Mouse (Mus musculus) stomach, embryonic 16.5 days (tissue): ENCODE measurements around the gene Shc3. TPM values are rescaled to one million over a fixed set of nuclear protein-coding genes. Genes with fewer than 3 reads are reported as not detected.

Source experiments
- ATAC-seq: fragments of 200-750 bp; cut with Nextera tagmentation; 2 replicates; pipeline ENCODE4 v1.8.0; 2017; ENCODE audit warnings: moderate number of reproducible peaks, moderate TSS enrichment; ENCODE audit not compliant: insufficient read depth, low FRiP score
- H3K27ac ChIP-seq: fragments of 300-500 bp; sonication (generic); 2 replicates; pipeline ENCODE4 v1.5.1; 2014; ENCODE audit warnings: low read length
- H3K27me3 ChIP-seq: fragments of 300-500 bp; sonication (generic); 2 replicates; pipeline ENCODE4 v1.6.1; 2014; ENCODE audit warnings: low read length, control low read depth, mixed read lengths; ENCODE audit not compliant: control insufficient read depth, insufficient read depth
- H3K36me3 ChIP-seq: fragments of 300-500 bp; sonication (generic); 2 replicates; pipeline ENCODE4 v1.6.1; 2014; ENCODE audit warnings: low read length; ENCODE audit not compliant: control insufficient read depth, insufficient read depth
- H3K4me1 ChIP-seq: fragments of 300-500 bp; sonication (generic); 2 replicates; pipeline ENCODE4 v1.6.1; 2014; ENCODE audit warnings: low read length, control low read depth, mixed read lengths; ENCODE audit not compliant: control insufficient read depth, insufficient read depth
- H3K4me2 ChIP-seq: fragments of 300-500 bp; sonication (generic); 2 replicates; pipeline ENCODE4 v1.6.1; 2014; ENCODE audit warnings: low read depth, low read length, mixed read lengths
- H3K4me3 ChIP-seq: fragments of 300-500 bp; sonication (generic); replicated peaks from 2 replicates; pipeline ENCODE4 v1.5.1; 2014; ENCODE audit warnings: mild to moderate bottlenecking, low read length
- H3K9ac ChIP-seq: fragments of 300-500 bp; sonication (generic); 2 replicates; pipeline ENCODE4 v1.6.1; 2014; ENCODE audit warnings: low read length
- H3K9me3 ChIP-seq: fragments of 300-500 bp; sonication (generic); replicated peaks from 2 replicates; pipeline ENCODE4 v1.6.1; 2016; ENCODE audit warnings: low read length, control low read depth; ENCODE audit not compliant: control insufficient read depth
- WGBS: fragments of 180-500 bp; shearing (Covaris S2); extraction: QIAGEN DNeasy Blood & Tissue Kit; methylation state at CpG from one replicate; pipeline ENCODE4 v1.1.7; 2014; 5-methylcytosine and 5-hydroxymethylcytosine counted together
- polyA plus RNA-seq: library from polyadenylated mRNA; unstranded; fragments of >200 nt; fragmentation: Nextera tagmentation; extraction: Ambion mirVana; gene quantifications from 2 replicates; pipeline ENCODE4 v1.2.1, GENCODE M21; 2015

The Shc3 gene
- polyA plus RNA-seq: 0.14 and 0.31 TPM in 2 replicates

DNA sequence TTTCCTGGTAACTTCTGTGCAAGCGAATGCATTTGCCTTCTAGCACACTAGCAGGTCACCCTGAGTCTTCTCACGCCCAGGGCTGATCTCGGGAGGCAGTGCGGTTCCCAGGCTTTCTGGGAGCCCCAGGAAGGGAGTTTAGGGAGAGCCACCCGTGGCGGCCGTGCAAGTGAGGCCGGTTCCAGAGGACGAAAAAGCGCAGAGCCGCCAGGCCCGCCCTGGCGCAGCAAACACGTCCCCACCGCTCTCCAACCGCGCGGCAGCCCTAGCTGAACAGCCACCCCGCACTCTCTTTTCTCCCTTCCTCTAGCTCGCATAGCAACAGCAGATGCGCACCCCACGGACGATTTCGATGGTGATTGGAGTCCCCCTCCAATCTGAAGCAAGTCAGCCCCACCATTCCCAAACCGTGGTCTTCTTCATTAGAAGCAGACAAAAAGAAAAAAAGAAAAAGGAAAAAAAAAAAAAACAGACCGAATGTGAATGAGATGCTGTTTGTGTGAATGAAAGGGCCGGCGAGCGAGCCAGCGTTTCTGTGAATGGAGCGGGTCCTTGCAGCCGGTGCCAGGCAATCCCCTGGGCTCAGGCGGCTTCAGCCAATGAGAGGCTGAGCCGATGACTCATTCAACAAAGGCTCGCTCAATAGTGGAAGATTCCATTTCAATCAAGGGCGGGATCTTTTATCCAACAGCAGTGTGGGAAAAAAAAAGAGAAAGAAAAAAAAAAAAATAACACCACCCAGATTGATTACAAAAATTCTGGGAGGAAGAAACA is at the start of gene Shc3:
Gene Shc3 (minus strand): TSS at position 509 of the 774 bp plus-strand sequence.
- WGBS: under 1% methylated on average over 36 of the region's 36 CpGs

DNA sequence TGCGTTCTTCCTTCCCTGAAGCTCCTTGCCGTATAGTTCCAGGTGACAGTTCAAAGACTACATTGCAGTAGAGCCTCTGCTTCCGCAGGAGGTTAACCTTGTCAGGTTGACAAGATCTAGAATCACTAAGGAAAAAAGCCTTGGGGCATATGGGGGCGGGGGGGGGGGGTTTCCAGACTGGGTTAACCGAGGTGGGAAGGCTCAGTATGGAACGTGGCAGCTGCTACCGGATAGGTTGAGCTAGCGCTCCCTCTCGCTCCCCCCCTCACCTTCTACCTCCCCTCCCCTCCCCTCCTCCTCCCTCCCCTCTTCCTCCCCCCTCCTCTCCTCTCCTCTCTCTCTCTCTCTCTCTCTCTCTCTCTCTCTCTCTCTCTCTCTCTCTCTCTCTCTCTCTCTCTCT is 49.4 kb upstream of the Shc3 start:
- no peak overlapping the region for H3K4me3 ChIP-seq
- no peak overlapping the region for H3K27ac ChIP-seq
- H3K9me3 ChIP-seq: no peaks in the 10 kb centered on the region
- no peaks in the 10 kb centered on the region for H3K36me3 ChIP-seq
- H3K4me1 ChIP-seq: 0 out of 2 replicates have a peak, but pooled peaks cover 3% of the 10 kb centered on the region
- no peak overlapping the region for H3K4me2 ChIP-seq
- no peak for ATAC-seq
- 22% methylated on average over 9 of the region's 9 CpGs for WGBS
- no peaks in the 10 kb centered on the region for H3K27me3 ChIP-seq
- H3K9ac ChIP-seq: no peak overlapping the region

More for the DNA sequence above, at the start of gene Shc3:
- Histone ChIP-seq H3K9ac (peak within 1 kb of the TSS; percentile 62), H3K27me3 (peaks cover 55% of the 10 kb centered on the region), H3K9me3 (no peaks in the 10 kb centered on the region), H3K4me1 (peaks cover 23% of the 10 kb centered on the region), H3K36me3 (no peaks in the 10 kb centered on the region), H3K27ac (no peak within 1 kb of the TSS), H3K4me2 (peak within 1 kb of the TSS; percentile 85), H3K4me3 (peak within 1 kb of the TSS; percentile 43)
- ATAC-seq: peak; percentile 83; the same call in 1 of the 2 replicates

DNA sequence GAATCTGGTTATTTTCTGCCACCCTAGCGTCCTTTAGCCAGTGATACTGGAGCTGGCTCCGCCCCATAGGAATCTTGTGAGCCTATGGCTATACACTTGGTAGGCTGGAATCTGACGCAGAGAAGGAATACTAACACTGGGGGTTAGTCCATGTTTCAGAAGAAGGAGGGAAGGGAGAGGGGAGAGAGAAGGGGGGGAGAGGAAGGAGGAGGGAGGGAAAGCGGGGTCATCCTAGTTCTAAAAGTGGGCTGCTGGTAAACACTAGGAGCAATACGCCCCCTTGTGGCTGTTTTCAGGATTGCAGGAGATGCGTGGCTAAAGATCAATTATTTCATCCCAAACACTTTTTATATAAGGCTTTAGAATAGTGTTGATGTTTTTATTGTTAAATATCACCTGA is 48.6 kb upstream of the Shc3 start:
- Histone ChIP-seq H3K9me3 (no peaks in the 10 kb centered on the region), H3K4me3 (no peak overlapping the region), H3K9ac (no peak overlapping the region), H3K27ac (no peak overlapping the region), H3K4me1 (0 out of 2 replicates have a peak, but pooled peaks cover 3% of the 10 kb centered on the region), H3K36me3 (no peaks in the 10 kb centered on the region), H3K4me2 (no peak overlapping the region), H3K27me3 (no peaks in the 10 kb centered on the region)
- ATAC-seq: 0 out of 2 replicates have a peak, but pooled peaks have one; percentile 37
- WGBS: 20% methylated on average over 6 of the region's 6 CpGs

DNA sequence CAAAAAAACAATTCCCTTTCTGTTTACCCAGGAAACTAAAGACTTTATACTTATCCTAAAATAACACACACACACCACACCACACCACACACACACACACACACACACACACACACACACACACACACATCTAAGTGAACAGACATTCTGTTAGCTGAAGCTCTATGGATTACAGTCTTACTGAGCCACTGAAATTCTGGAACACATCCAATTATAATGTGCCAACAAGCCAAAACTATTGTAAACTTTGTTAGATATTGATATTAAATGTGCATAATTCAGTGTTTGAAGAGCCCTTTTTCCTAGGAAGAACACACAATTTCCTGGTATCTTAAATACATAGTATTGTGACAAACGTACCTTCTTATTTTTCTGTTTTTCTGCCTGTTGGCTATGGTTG is 48.1 kb upstream of the Shc3 start:
- no peaks in the 10 kb centered on the region for H3K27me3 ChIP-seq
- no peaks in the 10 kb centered on the region for H3K9me3 ChIP-seq
- H3K27ac ChIP-seq: no peak overlapping the region
- 53% methylated on average over 1 of the region's 1 CpGs for WGBS
- H3K4me2 ChIP-seq: no peak overlapping the region
- no peak overlapping the region for H3K4me3 ChIP-seq
- no peaks in the 10 kb centered on the region for H3K36me3 ChIP-seq
- no peak for ATAC-seq
- 0 out of 2 replicates have a peak, but pooled peaks cover 3% of the 10 kb centered on the region for H3K4me1 ChIP-seq
- H3K9ac ChIP-seq: no peak overlapping the region

DNA sequence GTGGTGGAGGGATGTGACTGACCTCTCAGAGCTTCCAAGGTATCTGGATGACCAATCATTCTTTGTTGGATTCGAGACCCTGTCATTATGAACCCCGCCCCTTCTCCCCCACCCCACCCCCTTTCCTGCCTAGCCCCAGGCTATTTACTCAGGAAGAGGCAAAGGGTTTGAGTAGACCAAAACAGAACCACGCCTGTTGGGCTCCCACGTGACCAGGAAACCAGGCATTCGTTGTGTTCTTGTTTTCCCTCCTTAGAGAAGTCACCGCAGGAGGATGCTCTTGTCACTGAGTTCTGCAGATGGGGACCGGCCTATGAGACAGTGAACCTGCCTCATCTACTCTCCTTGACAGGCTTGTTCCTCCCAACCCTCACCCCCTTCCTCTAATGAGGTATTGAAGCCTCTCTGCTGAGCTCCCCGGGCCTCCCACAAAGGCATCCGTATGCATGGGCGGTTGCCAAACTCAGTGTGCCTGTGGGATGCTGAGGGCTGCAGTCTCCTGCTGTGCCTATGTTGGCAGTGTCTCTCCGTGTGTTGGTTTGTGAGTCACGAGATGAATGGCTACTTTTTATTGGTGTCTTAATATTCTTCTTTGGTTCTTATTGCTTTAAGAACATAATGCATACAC is 47.3 kb upstream of the Shc3 start:
- no peak for ATAC-seq
- Histone ChIP-seq H3K27ac (no peak overlapping the region), H3K4me2 (no peak overlapping the region), H3K36me3 (no peaks in the 10 kb centered on the region), H3K4me3 (no peak overlapping the region), H3K9me3 (no peaks in the 10 kb centered on the region), H3K27me3 (no peaks in the 10 kb centered on the region), H3K4me1 (0 out of 2 replicates have a peak, but pooled peaks cover 3% of the 10 kb centered on the region), H3K9ac (no peak overlapping the region)
- 20% methylated on average over 12 of the region's 12 CpGs for WGBS

DNA sequence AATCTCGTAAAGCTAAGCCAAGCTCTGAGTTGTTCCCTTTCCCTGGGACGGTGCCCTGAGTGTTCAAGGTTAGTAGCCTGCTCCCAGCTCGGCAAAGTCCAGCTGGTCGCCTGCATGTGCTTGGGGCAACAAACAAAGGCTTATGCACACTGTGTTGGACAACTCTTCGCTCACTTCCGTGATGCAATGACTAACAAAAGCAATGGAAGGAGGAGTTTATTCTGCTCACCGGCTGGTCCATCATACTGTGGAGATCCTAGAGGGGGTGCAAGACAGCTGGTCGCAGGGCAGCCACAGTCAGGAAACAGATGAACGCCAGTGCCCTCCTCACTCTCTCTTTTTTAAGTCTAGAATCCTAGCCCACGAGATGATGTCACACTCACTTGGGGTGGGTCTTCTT is 46.6 kb upstream of the Shc3 start:
- WGBS: 42% methylated on average over 10 of the region's 10 CpGs
- Histone ChIP-seq H3K4me3 (no peak overlapping the region), H3K27ac (no peak overlapping the region), H3K4me2 (no peak overlapping the region), H3K9ac (no peak overlapping the region), H3K9me3 (no peaks in the 10 kb centered on the region), H3K36me3 (no peaks in the 10 kb centered on the region), H3K27me3 (no peaks in the 10 kb centered on the region), H3K4me1 (peaks cover 6% of the 10 kb centered on the region; the same call in 1 of the 2 replicates)
- no peak for ATAC-seq

DNA sequence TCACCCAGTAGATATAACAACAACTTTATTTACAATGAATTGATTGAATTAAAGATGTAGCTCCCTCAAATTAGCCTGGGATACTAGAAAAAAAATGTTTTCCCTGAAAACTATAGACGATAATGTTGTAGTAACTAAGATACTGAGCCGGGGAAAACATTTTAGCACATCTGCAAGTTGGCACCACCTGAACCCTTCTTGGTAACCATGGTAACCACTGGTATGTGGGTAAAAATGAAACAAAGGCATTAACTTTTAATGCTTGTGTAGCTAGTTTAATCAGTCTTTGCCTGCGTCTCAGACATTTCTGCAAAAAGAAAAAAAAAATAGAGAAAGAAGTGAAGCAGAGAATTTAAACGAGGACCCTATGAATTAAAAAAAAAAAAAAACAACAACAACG is 42.3 kb upstream of the Shc3 start:
- WGBS: 46% methylated on average over 5 of the region's 5 CpGs
- no peak overlapping the region for H3K9ac ChIP-seq
- peaks cover 4% of the 10 kb centered on the region; the same call in 1 of the 2 replicates for H3K4me1 ChIP-seq
- no peaks in the 10 kb centered on the region for H3K36me3 ChIP-seq
- H3K9me3 ChIP-seq: no peaks in the 10 kb centered on the region
- no peak overlapping the region for H3K4me3 ChIP-seq
- ATAC-seq: no peak
- H3K4me2 ChIP-seq: no peak overlapping the region
- no peak overlapping the region for H3K27ac ChIP-seq
- no peaks in the 10 kb centered on the region for H3K27me3 ChIP-seq

DNA sequence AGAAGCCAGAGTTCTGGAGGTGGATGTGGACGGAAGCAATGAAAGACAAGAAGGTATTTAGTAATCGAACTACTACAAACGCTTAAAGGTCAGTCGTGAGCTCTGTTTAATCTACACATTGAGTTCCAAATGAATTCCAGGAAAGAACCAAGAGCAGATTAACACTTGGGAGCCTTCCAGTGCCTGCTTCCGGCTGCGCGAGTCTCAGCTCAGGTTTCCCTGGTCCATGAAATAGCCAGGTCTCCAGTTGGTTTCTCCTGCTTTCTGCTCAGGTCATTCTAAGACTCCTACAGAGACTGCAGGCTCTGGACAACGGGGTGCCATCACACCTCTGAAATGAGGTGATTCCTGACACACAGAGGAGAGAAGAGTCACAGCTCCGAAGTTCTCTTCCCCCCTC is 41.8 kb upstream of the Shc3 start:
- Histone ChIP-seq H3K27ac (no peak overlapping the region), H3K36me3 (no peaks in the 10 kb centered on the region), H3K4me3 (no peak overlapping the region), H3K9ac (no peak overlapping the region), H3K27me3 (no peaks in the 10 kb centered on the region), H3K4me1 (peaks cover 3% of the 10 kb centered on the region; the same call in 1 of the 2 replicates), H3K9me3 (no peaks in the 10 kb centered on the region), H3K4me2 (no peak overlapping the region)
- ATAC-seq: no peak
- 10% methylated on average over 9 of the region's 9 CpGs for WGBS

DNA sequence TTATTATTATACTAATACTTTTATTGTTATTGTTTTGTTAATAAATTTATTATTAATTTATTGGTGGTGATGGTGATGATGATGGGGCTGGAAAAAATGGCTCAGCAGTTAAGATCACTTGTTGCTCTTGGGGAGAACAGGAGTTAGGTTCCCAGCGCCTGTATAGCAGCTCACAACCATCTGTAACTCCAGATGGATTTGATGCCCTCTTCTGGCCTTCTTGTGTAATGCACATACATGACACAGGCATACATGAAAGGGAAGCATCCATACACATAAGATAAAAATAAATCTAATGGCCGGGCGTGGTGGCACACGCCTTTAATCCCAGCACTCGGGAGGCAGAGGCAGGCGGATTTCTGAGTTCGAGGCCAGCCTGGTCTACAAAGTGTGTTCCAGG is 40.0 kb upstream of the Shc3 start:
- H3K4me1 ChIP-seq: peaks cover 3% of the 10 kb centered on the region; the same call in 1 of the 2 replicates
- H3K36me3 ChIP-seq: no peaks in the 10 kb centered on the region
- no peak overlapping the region for H3K9ac ChIP-seq
- 95% methylated on average over 7 of the region's 7 CpGs for WGBS
- no peaks in the 10 kb centered on the region for H3K9me3 ChIP-seq
- no peak overlapping the region for H3K27ac ChIP-seq
- ATAC-seq: no peak
- H3K4me2 ChIP-seq: no peak overlapping the region
- no peaks in the 10 kb centered on the region for H3K27me3 ChIP-seq
- H3K4me3 ChIP-seq: no peak overlapping the region
